Mouse (Mus musculus) 416B (cell line): ENCODE measurements around the gene Gm20388.

ENCODE experiments used
- DNase-seq: peaks from one replicate; pipeline ENCODE4 v3.0.0; 2011; ENCODE audit warnings: low read depth

Gm20388 gene

GRCm38 (mm10) chr8:122849152-122849910, 2938.7 kb downstream of the Gm20388 start:
- DNase-seq, result no peak

- no peak for DNase-seq
These were observed 2940.1 kb downstream of the Gm20388 start for GRCm38 (mm10) chr8:122850641-122851240.

GRCm38 (mm10) chr8:122851692-122852545, 2941.3 kb downstream of the Gm20388 start:
- no peak for DNase-seq

- DNase-seq, result no peak
These were observed 2941.9 kb downstream of the Gm20388 start for GRCm38 (mm10) chr8:122852546-122852905.

- no peak for DNase-seq
These were observed 2942.7 kb downstream of the Gm20388 start for GRCm38 (mm10) chr8:122853340-122853771.

GRCm38 (mm10) chr8:122854388-122854787, 2943.7 kb downstream of the Gm20388 start:
- no peak for DNase-seq

- DNase-seq, result no peak
These were observed 2944.5 kb downstream of the Gm20388 start for GRCm38 (mm10) chr8:122855123-122855522.

DNA sequence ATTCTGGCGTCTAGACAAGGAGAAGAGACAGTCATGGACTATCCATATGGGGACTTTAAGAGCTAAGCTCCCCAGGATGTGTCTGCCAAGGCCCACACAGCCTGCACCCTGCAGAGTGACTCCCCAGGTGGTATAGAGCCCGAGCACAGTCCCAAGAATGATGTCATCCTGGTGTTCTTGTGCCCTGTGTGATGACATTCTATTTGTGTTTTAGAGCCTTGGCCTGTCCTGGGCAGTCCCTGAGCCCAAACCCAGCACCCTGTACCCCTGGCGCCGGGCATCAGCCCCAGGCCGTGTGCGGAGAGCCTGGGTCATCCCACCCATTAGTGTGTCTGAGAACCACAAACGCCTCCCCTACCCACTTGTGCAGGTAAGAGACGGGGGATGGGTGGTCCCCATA, 2945.6 kb downstream of the Gm20388 start:
- no peak for DNase-seq

GRCm38 (mm10) chr8:122859843-122860242, 2949.2 kb downstream of the Gm20388 start:
- no peak for DNase-seq

DNA sequence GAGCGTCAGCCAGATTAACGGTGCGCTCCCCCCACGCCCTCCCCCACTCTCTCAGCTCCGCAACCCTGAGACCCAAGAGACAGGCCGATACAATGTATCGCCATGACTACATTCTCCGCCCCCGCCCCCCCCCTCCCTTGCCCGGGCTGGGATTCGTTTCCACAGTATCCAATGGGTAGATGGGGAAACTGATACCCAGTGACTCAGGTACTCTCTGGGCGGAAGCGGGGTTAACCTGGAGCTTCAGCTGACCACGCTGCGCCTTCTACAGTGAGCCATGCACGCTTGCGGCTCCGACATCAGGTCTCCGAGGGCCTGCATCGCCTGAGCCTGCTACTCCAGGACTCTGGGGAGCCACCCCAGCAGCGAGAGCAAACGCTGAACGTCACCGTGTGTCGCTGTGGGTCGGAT, 2954.1 kb downstream of the Gm20388 start:
- DNase-seq, result no peak

DNA sequence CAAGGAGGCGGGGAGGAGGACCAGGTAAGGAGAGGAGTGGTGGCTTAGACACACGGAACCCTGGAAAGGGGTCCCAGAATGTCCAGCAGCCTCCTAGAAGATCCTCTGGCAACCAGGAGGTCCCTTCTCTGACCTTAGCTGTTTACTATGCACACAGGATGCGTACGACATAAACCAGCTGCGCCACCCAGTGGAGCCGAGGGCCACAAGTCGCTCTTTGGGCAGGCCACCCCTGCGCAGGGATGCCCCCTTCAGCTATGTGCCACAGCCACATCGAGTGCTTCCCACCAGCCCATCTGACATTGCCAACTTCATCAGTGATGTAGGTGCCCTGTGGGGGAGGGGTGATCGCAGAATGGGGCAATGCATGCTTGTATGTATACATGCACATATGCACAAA, 2954.8 kb downstream of the Gm20388 start:
- peak; percentile 30 for DNase-seq

GRCm38 (mm10) chr8:122866231-122866630, 2955.6 kb downstream of the Gm20388 start:
- DNase-seq, result no peak

- DNase-seq, result no peak
These were observed 2957.3 kb downstream of the Gm20388 start for GRCm38 (mm10) chr8:122867982-122868381.

DNA sequence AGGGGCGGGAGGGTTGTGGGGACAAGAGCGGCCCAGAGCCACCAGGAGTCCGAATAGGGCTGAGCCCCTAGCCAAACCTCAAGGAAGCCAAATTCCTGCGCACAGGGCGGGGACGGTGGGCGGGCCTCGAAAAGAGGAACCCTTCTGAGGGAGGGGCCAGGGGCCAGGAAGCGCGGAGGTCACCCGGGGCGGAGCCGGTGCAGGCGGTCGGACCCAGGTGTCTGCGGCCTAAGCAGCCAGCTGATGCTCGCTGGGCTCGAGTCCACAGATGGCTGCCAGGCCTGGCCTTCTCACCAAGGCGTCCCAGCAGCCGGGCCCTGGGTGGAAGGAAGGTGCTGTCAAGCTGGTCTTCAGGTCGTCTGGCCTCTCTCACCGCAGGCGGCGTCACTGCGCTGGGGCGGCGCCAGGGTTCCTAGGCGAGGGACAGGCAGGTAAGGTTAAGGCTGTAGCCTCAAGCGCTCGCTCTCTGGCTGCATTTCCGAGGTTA, 2959.8 kb downstream of the Gm20388 start:
- DNase-seq, result peak; percentile 69

- no peak for DNase-seq
These were observed 2961.0 kb downstream of the Gm20388 start for GRCm38 (mm10) chr8:122871663-122872062.

DNA sequence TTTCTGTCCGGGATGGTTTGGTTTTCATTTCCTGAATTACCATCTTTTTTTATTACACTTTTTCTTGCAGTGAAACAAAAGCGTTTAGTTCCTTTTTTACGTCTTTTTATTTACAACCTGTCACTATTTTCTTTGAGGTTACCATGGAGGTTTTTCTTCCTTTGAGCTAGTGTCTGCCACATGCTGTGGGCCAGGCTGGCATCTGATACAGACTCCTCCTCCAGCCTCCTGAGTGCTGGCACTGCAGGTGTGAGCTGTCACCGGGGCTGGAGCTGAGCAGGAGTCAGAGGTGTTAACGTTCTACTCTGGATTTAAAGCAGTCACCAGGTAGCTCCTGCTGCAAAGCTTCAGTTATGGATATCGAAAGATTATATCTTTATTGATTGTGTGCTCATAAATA, 2962.5 kb downstream of the Gm20388 start:
- no peak for DNase-seq

- DNase-seq, result no peak
These were observed 2964.5 kb downstream of the Gm20388 start for GRCm38 (mm10) chr8:122875186-122875585.

- DNase-seq, result peak; percentile 53
These were observed 2967.6 kb downstream of the Gm20388 start for GRCm38 (mm10) chr8:122878231-122878630.

GRCm38 (mm10) chr8:122880302-122880701, 2969.7 kb downstream of the Gm20388 start:
- no peak for DNase-seq

DNA sequence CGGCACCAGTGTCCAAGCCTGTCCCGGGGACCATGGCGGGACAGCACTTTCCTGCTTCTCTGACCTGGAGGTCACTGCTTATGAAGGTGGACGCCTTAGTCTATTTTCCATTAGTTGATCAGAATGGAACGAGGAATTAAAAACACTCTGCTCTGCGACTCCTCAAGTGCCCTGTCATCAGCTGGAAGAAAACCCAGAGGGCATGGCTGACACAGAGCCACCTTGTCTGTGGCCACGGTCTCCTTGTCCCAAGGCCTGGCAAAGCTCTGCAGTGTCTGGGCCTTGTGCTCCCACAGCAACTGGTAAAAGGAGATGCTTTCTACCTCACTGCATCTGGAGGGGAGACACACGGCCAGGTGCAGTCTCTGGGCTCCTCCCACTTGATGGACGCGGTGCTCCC, 2973.0 kb downstream of the Gm20388 start:
- DNase-seq, result no peak

- no peak for DNase-seq
These were observed 2980.8 kb downstream of the Gm20388 start for GRCm38 (mm10) chr8:122891440-122891839.

DNA sequence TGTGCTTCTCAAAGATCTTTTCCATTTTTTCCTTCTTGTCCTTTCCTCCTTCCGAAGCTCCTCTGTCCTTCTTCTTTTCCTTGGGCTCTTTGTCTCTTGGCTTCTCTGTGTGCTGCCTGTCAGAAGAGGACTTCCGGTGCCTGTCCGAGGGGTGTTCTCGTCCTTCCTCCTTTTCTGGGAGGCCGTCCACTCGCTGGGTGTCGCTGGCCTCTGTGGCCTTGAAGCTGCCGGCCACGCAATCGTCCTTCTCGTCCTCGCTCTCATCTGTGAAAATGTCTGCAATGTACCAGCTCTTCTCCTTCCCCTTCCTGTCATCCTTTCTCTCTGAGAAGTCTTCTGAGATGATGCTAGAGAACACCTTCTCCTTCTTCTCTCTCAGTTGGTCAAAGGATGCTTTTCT, 2982.8 kb downstream of the Gm20388 start:
- DNase-seq, result no peak

DNA sequence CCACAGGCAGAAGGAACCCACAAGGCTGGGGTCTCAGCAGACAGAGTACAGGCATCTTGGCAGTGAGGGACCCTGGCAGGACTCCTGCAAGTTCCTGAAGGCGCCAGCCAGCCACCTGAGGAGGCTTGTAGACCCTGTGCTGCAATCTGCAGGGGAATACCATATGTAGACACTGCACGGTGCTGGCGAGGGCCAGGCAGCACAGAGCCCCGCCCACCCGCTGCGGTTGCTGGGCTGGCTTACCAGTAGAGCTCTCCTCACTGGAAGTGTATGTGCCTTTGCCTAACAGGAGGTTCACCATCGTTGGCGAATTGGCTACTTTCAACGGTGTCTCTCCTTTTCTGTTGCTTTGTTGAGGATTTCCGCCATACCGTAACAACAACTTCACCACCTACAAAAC, 2985.7 kb downstream of the Gm20388 start:
- DNase-seq, result no peak
